Mouse (Mus musculus) limb, embryonic 11.5 days (tissue): ENCODE results near the gene Nkd1. TPM values are rescaled to one million over a fixed set of nuclear protein-coding genes. Genes with fewer than 3 reads are reported as not detected.

Experiments
- ATAC-seq: fragments of 200-750 bp; cut with Nextera tagmentation; 2 replicates; pipeline ENCODE4 v1.8.0; 2017; ENCODE audit warnings: low read depth; ENCODE audit not compliant: insufficient number of reproducible peaks, low FRiP score, low TSS enrichment
- DNase-seq: peaks from one replicate; pipeline ENCODE4 v3.0.0-alpha.2; 2015; ENCODE audit warnings: low spot score
- H3K27ac ChIP-seq: fragments of 300-500 bp; sonication (generic); replicated peaks from 2 replicates; pipeline ENCODE4 v1.5.1; 2014; ENCODE audit warnings: low read depth, mild to moderate bottlenecking, low read length
- H3K27me3 ChIP-seq: fragments of 300-500 bp; sonication (generic); 2 replicates; pipeline ENCODE4 v1.6.1; 2014; ENCODE audit warnings: mild to moderate bottlenecking, low read length, mixed read lengths; ENCODE audit not compliant: control insufficient read depth, insufficient read depth
- H3K36me3 ChIP-seq: fragments of 300-500 bp; sonication (generic); 2 replicates; pipeline ENCODE4 v1.6.1; 2014; ENCODE audit warnings: mild to moderate bottlenecking, low read length, moderate library complexity, mixed read lengths; ENCODE audit not compliant: control insufficient read depth, insufficient read depth
- H3K4me1 ChIP-seq: fragments of 300-500 bp; sonication (generic); 2 replicates; pipeline ENCODE4 v1.6.1; 2014; ENCODE audit warnings: low read length, mixed read lengths; ENCODE audit not compliant: control insufficient read depth, insufficient read depth
- H3K4me2 ChIP-seq: fragments of 300-500 bp; sonication (generic); 2 replicates; pipeline ENCODE4 v1.6.1; 2014; ENCODE audit warnings: low read depth, mild to moderate bottlenecking, moderate library complexity; ENCODE audit not compliant: severe bottlenecking
- H3K4me3 ChIP-seq: fragments of 300-500 bp; sonication (generic); 2 replicates; pipeline ENCODE4 v1.5.1; 2014; ENCODE audit warnings: low read depth, low read length
- H3K9ac ChIP-seq: fragments of 300-500 bp; sonication (generic); 2 replicates; pipeline ENCODE4 v1.6.1; 2014; ENCODE audit warnings: mild to moderate bottlenecking, low read length
- H3K9me3 ChIP-seq: fragments of 300-500 bp; sonication (generic); 2 replicates; pipeline ENCODE4 v1.6.1; 2016; ENCODE audit warnings: low read length; ENCODE audit not compliant: control insufficient read depth
- WGBS: fragments of 180-500 bp; shearing (Covaris S2); extraction: QIAGEN DNeasy Blood & Tissue Kit; methylation state at CpG from one replicate; pipeline ENCODE4 v1.1.7; 2014; 5-methylcytosine and 5-hydroxymethylcytosine counted together
- polyA plus RNA-seq: library from polyadenylated mRNA; unstranded; fragments of >200 nt; fragmentation: Nextera tagmentation; extraction: Ambion mirVana; gene quantifications from 2 replicates; pipeline ENCODE4 v1.2.1, GENCODE M21; 2014

Gene Nkd1
- polyA plus RNA-seq, 1 experiment from 2014 or later, result 47.6 TPM

GRCm38 (mm10) chr8:88526296-88526695 is 5.1 kb downstream of the Nkd1 start:
- DNase-seq (peak; percentile 42), ATAC-seq (no peak)
- no peak overlapping the region for H3K4me3 ChIP-seq
- H3K4me1 ChIP-seq, result peaks cover 48% of the 10 kb centered on the region
- WGBS, result 12% methylated on average over 5 of the region's 5 CpGs
- H3K4me2 ChIP-seq, result no peak overlapping the region
- H3K27me3 ChIP-seq, result no peaks in the 10 kb centered on the region
- no peak overlapping the region for H3K9ac ChIP-seq
- H3K36me3 ChIP-seq, result no peaks in the 10 kb centered on the region
- H3K27ac ChIP-seq, result peak overlapping the region; percentile 60; the same call in 1 of the 2 replicates
- no peaks in the 10 kb centered on the region for H3K9me3 ChIP-seq

GRCm38 (mm10) chr8:88528186-88528585 is 7.0 kb downstream of the Nkd1 start:
- no peak for ATAC-seq
- no peak overlapping the region for H3K27ac ChIP-seq
- no peaks in the 10 kb centered on the region for H3K36me3 ChIP-seq
- H3K4me2 ChIP-seq, result no peak overlapping the region
- H3K27me3 ChIP-seq, result no peaks in the 10 kb centered on the region
- DNase-seq, result no peak
- H3K4me1 ChIP-seq, result peaks cover 37% of the 10 kb centered on the region
- no peaks in the 10 kb centered on the region for H3K9me3 ChIP-seq
- WGBS, result 85% methylated on average over 9 of the region's 9 CpGs
- no peak overlapping the region for H3K4me3 ChIP-seq
- no peak overlapping the region for H3K9ac ChIP-seq

- Histone ChIP-seq H3K36me3 (no peaks in the 10 kb centered on the region), H3K9me3 (no peaks in the 10 kb centered on the region), H3K4me1 (peaks cover 21% of the 10 kb centered on the region), H3K27me3 (no peaks in the 10 kb centered on the region), H3K27ac (no peak overlapping the region), H3K4me2 (no peak overlapping the region), H3K9ac (no peak overlapping the region), H3K4me3 (no peak overlapping the region)
- WGBS, result 85% methylated on average over 4 of the region's 4 CpGs
- ATAC-seq (no peak), DNase-seq (no peak)
Observed at GRCm38 (mm10) chr8:88529798-88530197, 8.6 kb downstream of the Nkd1 start.

GRCm38 (mm10) chr8:88537081-88537480 is 15.9 kb downstream of the Nkd1 start:
- Histone ChIP-seq H3K9ac (no peak overlapping the region), H3K36me3 (no peaks in the 10 kb centered on the region), H3K4me1 (0 out of 2 replicates have a peak, but pooled peaks cover 2% of the 10 kb centered on the region), H3K4me2 (no peak overlapping the region), H3K27me3 (no peaks in the 10 kb centered on the region), H3K9me3 (no peaks in the 10 kb centered on the region), H3K4me3 (no peak overlapping the region), H3K27ac (no peak overlapping the region)
- no peak for DNase-seq
- ATAC-seq, result no peak
- WGBS, result 41% methylated on average over 2 of the region's 2 CpGs

- H3K4me1 ChIP-seq, result 0 out of 2 replicates have a peak, but pooled peaks cover 2% of the 10 kb centered on the region
- DNase-seq, result no peak
- H3K9ac ChIP-seq, result no peak overlapping the region
- no peaks in the 10 kb centered on the region for H3K27me3 ChIP-seq
- H3K4me3 ChIP-seq, result no peak overlapping the region
- no peak overlapping the region for H3K27ac ChIP-seq
- WGBS, result 66% methylated on average over 19 of the region's 19 CpGs
- H3K9me3 ChIP-seq, result no peaks in the 10 kb centered on the region
- ATAC-seq, result no peak
- H3K4me2 ChIP-seq, result no peak overlapping the region
- 0 out of 2 replicates have a peak, but pooled peaks cover 2% of the 10 kb centered on the region for H3K36me3 ChIP-seq
Observed at GRCm38 (mm10) chr8:88537998-88538975, 17.1 kb downstream of the Nkd1 start.

- 0 out of 2 replicates have a peak, but pooled peaks cover 2% of the 10 kb centered on the region for H3K4me1 ChIP-seq
- WGBS, result 89% methylated on average over 7 of the region's 7 CpGs
- H3K27ac ChIP-seq, result no peak overlapping the region
- ATAC-seq, result no peak
- 0 out of 2 replicates have a peak, but pooled peaks cover 2% of the 10 kb centered on the region for H3K36me3 ChIP-seq
- no peaks in the 10 kb centered on the region for H3K27me3 ChIP-seq
- no peak overlapping the region for H3K4me3 ChIP-seq
- H3K9ac ChIP-seq, result no peak overlapping the region
- DNase-seq, result no peak
- no peaks in the 10 kb centered on the region for H3K9me3 ChIP-seq
- no peak overlapping the region for H3K4me2 ChIP-seq
Observed at GRCm38 (mm10) chr8:88538976-88539371, 17.8 kb downstream of the Nkd1 start.

GRCm38 (mm10) chr8:88539963-88540362 is 18.8 kb downstream of the Nkd1 start:
- Histone ChIP-seq H3K27me3 (no peaks in the 10 kb centered on the region), H3K9me3 (no peaks in the 10 kb centered on the region), H3K4me1 (peaks cover 7% of the 10 kb centered on the region), H3K4me3 (no peak overlapping the region), H3K36me3 (0 out of 2 replicates have a peak, but pooled peaks cover 2% of the 10 kb centered on the region), H3K9ac (no peak overlapping the region), H3K4me2 (no peak overlapping the region), H3K27ac (no peak overlapping the region)
- 90% methylated on average over 4 of the region's 4 CpGs for WGBS
- no peak for ATAC-seq
- DNase-seq, result no peak

GRCm38 (mm10) chr8:88542596-88543213 is 21.6 kb downstream of the Nkd1 start:
- Histone ChIP-seq H3K9ac (no peak overlapping the region), H3K4me2 (no peak overlapping the region), H3K4me1 (peaks cover 27% of the 10 kb centered on the region), H3K36me3 (0 out of 2 replicates have a peak, but pooled peaks cover 2% of the 10 kb centered on the region), H3K27ac (no peak overlapping the region), H3K27me3 (no peaks in the 10 kb centered on the region), H3K9me3 (no peaks in the 10 kb centered on the region), H3K4me3 (no peak overlapping the region)
- ATAC-seq (no peak), DNase-seq (no peak)
- WGBS, result 89% methylated on average over 9 of the region's 9 CpGs
